Mouse (Mus musculus) myocyte (in vitro differentiated cells): ENCODE measurements at regions not wholly inside any gene's neighbourhood (a gene's known extent, or its start where the extent isn't known, plus 50 kb on each side); places are given as distances from the start of the nearest gene placed in this dataset.

ENCODE experiments used
- H3K27me3 ChIP-seq: one replicate; pipeline ENCODE4 v1.6.1; 2011; ENCODE audit not compliant: control insufficient read depth, insufficient read depth, insufficient read length
- H3K36me3 ChIP-seq: one replicate; pipeline ENCODE4 v1.6.1; 2011; ENCODE audit not compliant: control insufficient read depth, insufficient read depth
- H3K4me2 ChIP-seq: one replicate; pipeline ENCODE4 v1.6.1; 2011; ENCODE audit warnings: low read depth, control low read depth
- H3K4me3 ChIP-seq: one replicate; pipeline ENCODE4 v1.5.1; 2011; ENCODE audit warnings: mild to moderate bottlenecking, control low read depth, moderate library complexity
- H3K79me2 ChIP-seq: one replicate; pipeline ENCODE4 v1.6.1; 2011; ENCODE audit not compliant: control insufficient read depth, insufficient read depth
- H3ac ChIP-seq: one replicate; pipeline ENCODE4 v1.6.1; 2011; ENCODE audit not compliant: control insufficient read depth, insufficient read length
- CEBPB ChIP-seq: IDR thresholded peaks from 2 replicates; pipeline ENCODE4 v1.6.1; 2011; ENCODE audit warnings: mild to moderate bottlenecking, moderate library complexity; ENCODE audit not compliant: poor library complexity, insufficient read depth, severe bottlenecking
- E2F4 ChIP-seq: IDR thresholded peaks from one replicate; pipeline ENCODE4 v1.6.1; 2011; ENCODE audit warnings: mild to moderate bottlenecking, control low read depth, moderate library complexity; ENCODE audit not compliant: insufficient read depth
- MAX ChIP-seq: IDR thresholded peaks from one replicate; pipeline ENCODE4 v1.6.1; 2011; ENCODE audit warnings: low read depth, mild to moderate bottlenecking, control low read depth
- MYOD1 ChIP-seq, 3 experiments: IDR thresholded peaks; one replicate each; pipeline ENCODE4 v1.6.1; 2011; ENCODE audit warnings: control low read depth in 2 of 3, low read depth in 2 of 3, mild to moderate bottlenecking in 2 of 3, moderate library complexity in 1 of 3; ENCODE audit not compliant: insufficient read length in 2 of 3, control insufficient read depth in 1 of 3
- MYOG ChIP-seq, 3 experiments: IDR thresholded peaks; one replicate each; pipeline ENCODE4 v1.6.1; 2011; ENCODE audit warnings: control low read depth in 2 of 3, low read depth in 2 of 3, mild to moderate bottlenecking in 2 of 3; ENCODE audit not compliant: insufficient read length in 2 of 3, control insufficient read depth in 1 of 3, insufficient read depth in 1 of 3
- POLR2A ChIP-seq: IDR thresholded peaks from one replicate; pipeline ENCODE4 v1.6.1; 2011; ENCODE audit warnings: low read depth, mild to moderate bottlenecking, control low read depth, moderate library complexity; ENCODE audit not compliant: insufficient read length
- POLR2AphosphoS2 ChIP-seq: IDR thresholded peaks from one replicate; pipeline ENCODE4 v1.6.1; 2011; ENCODE audit warnings: low read depth, control low read depth; ENCODE audit not compliant: insufficient read length
- REST ChIP-seq: IDR thresholded peaks from one replicate; pipeline ENCODE4 v1.6.1; 2011; ENCODE audit warnings: mild to moderate bottlenecking, control low read depth, moderate library complexity; ENCODE audit not compliant: insufficient read depth, insufficient read length
- SRF ChIP-seq: IDR thresholded peaks from one replicate; pipeline ENCODE4 v1.6.1; 2011; ENCODE audit warnings: low read depth; ENCODE audit not compliant: control insufficient read depth, insufficient read length
- TCF12 ChIP-seq: IDR thresholded peaks from one replicate; pipeline ENCODE4 v1.6.1; 2011; ENCODE audit warnings: mild to moderate bottlenecking, control low read depth; ENCODE audit not compliant: poor library complexity, insufficient read depth, severe bottlenecking
- TCF3 ChIP-seq: IDR thresholded peaks from one replicate; pipeline ENCODE4 v1.6.1; 2011; ENCODE audit warnings: low read depth, control low read depth; ENCODE audit not compliant: insufficient read length
- USF1 ChIP-seq: IDR thresholded peaks from one replicate; pipeline ENCODE4 v1.6.1; 2011; ENCODE audit warnings: low read depth, mild to moderate bottlenecking, control low read depth, moderate library complexity

DNA sequence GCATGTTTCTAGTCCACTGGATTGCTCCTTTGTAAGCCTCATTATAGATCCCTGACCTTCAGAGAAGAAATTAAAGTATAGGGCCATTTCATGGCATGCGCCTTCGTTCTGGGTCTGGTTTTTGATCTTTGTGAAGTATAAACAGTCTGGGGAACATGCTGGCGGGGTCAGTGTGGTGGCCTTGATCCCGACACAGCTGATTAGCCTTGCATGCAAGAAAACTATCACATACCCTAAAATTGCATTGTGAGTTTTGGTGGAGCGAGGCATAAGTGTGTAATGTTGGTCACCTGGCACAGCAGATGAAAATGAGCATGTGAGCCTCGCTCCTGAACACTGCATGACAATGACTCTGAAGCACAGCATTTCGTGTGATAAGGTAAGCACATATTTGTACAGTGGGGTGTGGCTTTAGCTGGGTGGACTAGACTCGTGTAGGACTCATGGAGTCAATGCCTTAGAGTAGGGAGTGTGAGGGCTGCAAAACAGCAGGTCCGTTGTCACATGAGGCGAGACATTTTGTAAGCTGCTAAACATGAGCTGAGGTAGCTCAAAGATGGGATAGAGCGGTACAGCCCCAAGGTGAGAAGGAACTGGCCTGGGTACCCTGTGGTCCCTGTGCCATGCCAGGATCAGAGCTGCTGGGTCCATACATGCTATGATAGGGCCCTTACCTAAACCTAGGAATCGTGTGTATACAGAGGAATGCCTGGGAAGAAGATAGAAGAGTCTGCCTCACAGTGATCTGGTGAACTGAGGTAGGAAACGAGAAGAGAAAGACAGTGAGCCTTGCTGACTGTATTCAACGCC lies 601.4 kb upstream of the 4930452B06Rik start:
- H3K79me2 ChIP-seq, result no peaks in the 10 kb centered on the region
- H3ac ChIP-seq, result no peak overlapping the region
- H3K27me3 ChIP-seq, result no peaks in the 10 kb centered on the region
- no peak for TF ChIP-seq CEBPB
- no peak for TF ChIP-seq POLR2AphosphoS2
- TF ChIP-seq USF1, result no peak
- TF ChIP-seq MYOD1 (IDR thresholded peaks at IDR 0.05; ENCODE audit: control insufficient read depth in 1 of 3, insufficient read length in 2 of 3, low read depth in 2 of 3), result no peak
- no peak for TF ChIP-seq TCF12
- no peak for TF ChIP-seq REST
- no peak for TF ChIP-seq MYOG (IDR thresholded peaks at IDR 0.05; ENCODE audit: control insufficient read depth in 1 of 3, insufficient read depth in 1 of 3, insufficient read length in 2 of 3, low read depth in 2 of 3)
- no peak for TF ChIP-seq SRF
- TF ChIP-seq TCF3, result no peak
- TF ChIP-seq E2F4, result no peak
- no peak for TF ChIP-seq MAX
- TF ChIP-seq POLR2A, result no peak
- H3K4me3 ChIP-seq, result no peak overlapping the region
- H3K4me2 ChIP-seq, result no peak overlapping the region
- H3K36me3 ChIP-seq, result no peaks in the 10 kb centered on the region

DNA sequence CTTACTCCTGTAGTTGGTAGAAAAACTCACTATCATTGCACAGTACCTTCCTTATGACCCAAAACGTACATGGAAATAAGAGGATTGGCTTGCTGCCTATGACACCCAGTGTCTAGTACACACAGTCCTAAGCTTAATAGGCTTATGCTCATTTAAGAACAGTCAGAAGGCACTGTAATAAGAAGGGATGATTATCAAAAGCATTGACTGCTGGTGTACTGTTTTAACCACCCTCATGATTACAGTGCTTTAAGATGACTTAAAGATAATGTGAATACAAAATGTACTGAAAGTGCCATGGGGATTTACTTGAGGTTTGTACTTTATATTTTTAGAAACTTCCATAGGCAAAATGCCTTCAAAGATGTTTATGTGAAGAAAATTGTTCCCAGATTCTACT lies 586.0 kb upstream of the 4930452B06Rik start:
- Histone ChIP-seq H3K27me3 (no peaks in the 10 kb centered on the region), H3K79me2 (no peaks in the 10 kb centered on the region), H3K4me3 (no peak overlapping the region), H3ac (no peak overlapping the region), H3K4me2 (no peak overlapping the region), H3K36me3 (no peaks in the 10 kb centered on the region)
- no peak for TF ChIP-seq USF1
- no peak for TF ChIP-seq E2F4
- no peak for TF ChIP-seq TCF12
- TF ChIP-seq POLR2AphosphoS2, result no peak
- no peak for TF ChIP-seq TCF3
- TF ChIP-seq MAX, result no peak
- TF ChIP-seq MYOD1 (IDR thresholded peaks at IDR 0.05; ENCODE audit: control insufficient read depth in 1 of 3, insufficient read length in 2 of 3, low read depth in 2 of 3), result no peak
- no peak for TF ChIP-seq MYOG (IDR thresholded peaks at IDR 0.05; ENCODE audit: control insufficient read depth in 1 of 3, insufficient read depth in 1 of 3, insufficient read length in 2 of 3, low read depth in 2 of 3)
- TF ChIP-seq REST, result no peak
- TF ChIP-seq POLR2A, result no peak

DNA sequence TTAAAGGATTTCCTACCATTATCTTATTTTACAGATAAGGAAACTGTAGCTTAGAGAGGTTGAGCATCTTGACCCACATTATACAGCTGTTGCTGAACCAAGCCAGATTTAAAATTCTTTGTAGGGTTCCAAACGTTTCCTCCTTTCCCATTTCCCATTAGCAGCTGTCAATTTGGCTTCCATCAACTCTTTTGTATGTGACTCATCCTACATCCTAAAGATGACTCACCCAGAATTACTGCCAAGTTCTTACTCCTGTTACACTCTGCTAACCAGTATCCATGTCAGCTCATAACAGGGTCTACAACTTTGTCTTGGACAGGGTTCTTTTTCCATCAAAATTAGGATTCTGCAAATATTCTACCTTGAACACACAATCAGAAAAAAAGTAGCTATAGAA lies 579.2 kb upstream of the 4930452B06Rik start:
- Histone ChIP-seq H3K4me3 (no peak overlapping the region), H3ac (no peak overlapping the region), H3K27me3 (no peaks in the 10 kb centered on the region), H3K4me2 (peak overlapping the region; percentile 33), H3K36me3 (no peaks in the 10 kb centered on the region), H3K79me2 (no peaks in the 10 kb centered on the region)
- TF ChIP-seq TCF12, result peak; percentile 34
- TF ChIP-seq POLR2A, result no peak
- TF ChIP-seq E2F4, result no peak
- TF ChIP-seq MYOD1 (IDR thresholded peaks at IDR 0.05; ENCODE audit: control insufficient read depth in 1 of 3, insufficient read length in 2 of 3, low read depth in 2 of 3), result peak; percentile 6 to 46 (median 31)
- TF ChIP-seq CEBPB, result no peak
- no peak for TF ChIP-seq TCF3
- TF ChIP-seq MYOG (IDR thresholded peaks at IDR 0.05; ENCODE audit: control insufficient read depth in 1 of 3, insufficient read depth in 1 of 3, insufficient read length in 2 of 3, low read depth in 2 of 3), result peak in 2 of 3 experiments; percentile 4 to 59
- no peak for TF ChIP-seq REST

DNA sequence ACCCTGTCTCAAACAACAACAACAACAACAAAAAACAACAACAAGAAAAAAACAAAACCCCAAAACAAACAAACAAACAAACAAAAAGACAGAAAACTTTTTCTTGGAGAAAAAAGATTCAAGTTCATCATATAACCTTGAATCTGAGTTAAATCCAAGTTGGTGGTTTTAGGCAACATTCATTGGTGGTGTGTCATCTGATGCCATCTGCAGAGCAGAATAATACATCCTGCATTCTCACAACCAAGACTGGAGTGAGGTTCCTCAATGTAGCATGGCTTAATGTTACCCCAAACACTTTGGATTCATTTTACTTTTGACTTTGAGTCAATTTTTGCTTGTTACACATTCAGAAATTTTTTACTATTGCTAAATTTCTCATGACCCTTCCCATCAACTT lies 577.3 kb upstream of the 4930452B06Rik start:
- no peaks in the 10 kb centered on the region for H3K36me3 ChIP-seq
- no peaks in the 10 kb centered on the region for H3K79me2 ChIP-seq
- no peak overlapping the region for H3K4me2 ChIP-seq
- H3K4me3 ChIP-seq, result no peak overlapping the region
- no peaks in the 10 kb centered on the region for H3K27me3 ChIP-seq
- no peak overlapping the region for H3ac ChIP-seq
- TF ChIP-seq TCF3 (no peak), REST (no peak), MYOD1 (IDR thresholded peaks at IDR 0.05; ENCODE audit: control insufficient read depth in 1 of 3, insufficient read length in 2 of 3, low read depth in 2 of 3) (peak in 1 of 3 experiments; percentile 3)

DNA sequence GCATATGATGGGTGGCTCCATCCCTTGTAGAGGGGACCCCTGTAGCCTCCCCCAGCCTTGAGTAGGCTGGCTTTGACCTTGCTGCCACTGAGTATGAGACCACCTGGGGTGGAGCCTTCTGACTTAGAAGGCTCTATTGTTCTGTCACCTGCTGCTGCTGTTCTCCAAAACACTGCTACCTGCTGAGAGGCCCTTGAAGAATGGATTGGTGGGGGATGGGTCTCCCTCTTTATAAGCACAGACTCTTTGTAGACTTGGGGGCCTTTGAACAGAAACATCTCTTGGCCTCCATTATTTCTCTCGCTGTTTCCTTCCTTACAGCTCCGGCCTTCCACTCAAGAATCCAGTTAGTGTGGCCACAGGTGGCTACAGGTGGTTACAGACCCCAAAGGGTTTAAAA lies 576.1 kb upstream of the 4930452B06Rik start:
- Histone ChIP-seq H3K79me2 (no peaks in the 10 kb centered on the region), H3ac (no peak overlapping the region), H3K36me3 (no peaks in the 10 kb centered on the region), H3K4me2 (no peak overlapping the region), H3K4me3 (no peak overlapping the region), H3K27me3 (no peaks in the 10 kb centered on the region)
- no peak for TF ChIP-seq REST
- TF ChIP-seq POLR2AphosphoS2, result no peak
- no peak for TF ChIP-seq MAX
- TF ChIP-seq TCF12, result no peak
- TF ChIP-seq SRF, result no peak
